Mouse (Mus musculus) common myeloid progenitor, adult 5-6 weeks (primary cell): ENCODE data around the gene Man1c1. TPM values are rescaled to one million over a fixed set of nuclear protein-coding genes. Genes with fewer than 3 reads are reported as not detected.

Experiments
- ATAC-seq: replicated peaks from 2 replicates; pipeline ENCODE4 v1.8.0; 2016; ENCODE audit warnings: low read depth, mild to moderate bottlenecking, moderate TSS enrichment, inconsistent platforms; ENCODE audit not compliant: poor library complexity, severe bottlenecking
- total RNA-seq: library from RNA; stranded (forward); fragments of 200-1000, 187-1606 nt; gene quantifications from 2 replicates; pipeline ENCODE4 v1.2.3, GENCODE M21; 2017

Gene Man1c1
- total RNA-seq, 1 experiment from 2014 or later, result 1.2 TPM

GRCm38 (mm10) chr4:134677556-134678508 is 26.3 kb downstream of the Man1c1 start:
- ATAC-seq, result no peak

GRCm38 (mm10) chr4:134675800-134676199 is 28.3 kb downstream of the Man1c1 start:
- ATAC-seq, result no peak

GRCm38 (mm10) chr4:134674970-134675369 is 29.1 kb downstream of the Man1c1 start:
- ATAC-seq, result no peak

GRCm38 (mm10) chr4:134673882-134674463 is 30.1 kb downstream of the Man1c1 start:
- no peak for ATAC-seq

GRCm38 (mm10) chr4:134673151-134673550 is 30.9 kb downstream of the Man1c1 start:
- ATAC-seq, result no peak

- peak; percentile 53 for ATAC-seq
Observed at GRCm38 (mm10) chr4:134672326-134672725, 31.8 kb downstream of the Man1c1 start.

- ATAC-seq, result peak; percentile 52
Observed at GRCm38 (mm10) chr4:134671660-134672173, 32.4 kb downstream of the Man1c1 start.

GRCm38 (mm10) chr4:134669742-134670354 is 34.2 kb downstream of the Man1c1 start:
- no peak for ATAC-seq

- no peak for ATAC-seq
Observed at GRCm38 (mm10) chr4:134668355-134669028, 35.6 kb downstream of the Man1c1 start.

- no peak for ATAC-seq
Observed at GRCm38 (mm10) chr4:134666391-134666790, 37.7 kb downstream of the Man1c1 start.

- ATAC-seq, result peak; percentile 85
Observed at GRCm38 (mm10) chr4:134663052-134663451, 41.0 kb downstream of the Man1c1 start.

GRCm38 (mm10) chr4:134660630-134661183 is 43.4 kb downstream of the Man1c1 start:
- ATAC-seq, result no peak

GRCm38 (mm10) chr4:134659354-134660301 is 44.5 kb downstream of the Man1c1 start:
- no peak for ATAC-seq

GRCm38 (mm10) chr4:134657473-134657872 is 46.6 kb downstream of the Man1c1 start:
- no peak for ATAC-seq

GRCm38 (mm10) chr4:134654391-134654790 is 49.7 kb downstream of the Man1c1 start:
- peak; percentile 21; the same call in 1 of the 2 replicates for ATAC-seq

- ATAC-seq, result no peak
Observed at GRCm38 (mm10) chr4:134652720-134653119, 51.4 kb downstream of the Man1c1 start.

- no peak for ATAC-seq
Observed at GRCm38 (mm10) chr4:134652151-134652550, 51.9 kb downstream of the Man1c1 start.

GRCm38 (mm10) chr4:134651358-134651757 is 52.7 kb downstream of the Man1c1 start:
- no peak for ATAC-seq
